Mouse (Mus musculus): ENCODE results near the gene Prpf19. TPM values are rescaled to one million over a fixed set of nuclear protein-coding genes. Genes with fewer than 3 reads are reported as not detected.
A peak's percentile ranks its signal among the peaks of the same experiment; 100 is the strongest.

Gene Prpf19
- total RNA-seq, 2 experiments from 2014 or later, result 114 to 236 TPM

DNA sequence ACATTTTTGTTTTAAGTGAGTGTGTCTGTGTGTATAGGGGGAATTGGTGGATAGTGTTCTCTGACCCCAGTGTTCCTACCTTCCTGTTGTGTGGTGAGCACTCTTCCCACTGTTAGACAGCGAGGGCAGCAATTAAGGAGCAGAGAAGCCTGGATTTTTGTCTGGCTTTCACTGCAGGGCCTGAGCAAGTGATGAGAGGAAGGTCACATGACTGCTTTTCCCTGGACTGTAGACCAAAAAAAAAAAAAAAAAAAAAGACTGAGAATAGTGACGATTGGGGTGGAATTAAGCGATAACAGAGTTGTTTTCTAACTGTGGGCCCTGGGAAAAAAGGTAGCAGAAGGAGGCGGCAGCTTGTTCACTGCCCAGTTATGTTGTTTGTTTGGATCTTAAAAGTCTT is 31.6 kb downstream of the Prpf19 start:
- no peak for ATAC-seq (replicated peaks; ENCODE audit: poor library complexity, severe bottlenecking)

DNA sequence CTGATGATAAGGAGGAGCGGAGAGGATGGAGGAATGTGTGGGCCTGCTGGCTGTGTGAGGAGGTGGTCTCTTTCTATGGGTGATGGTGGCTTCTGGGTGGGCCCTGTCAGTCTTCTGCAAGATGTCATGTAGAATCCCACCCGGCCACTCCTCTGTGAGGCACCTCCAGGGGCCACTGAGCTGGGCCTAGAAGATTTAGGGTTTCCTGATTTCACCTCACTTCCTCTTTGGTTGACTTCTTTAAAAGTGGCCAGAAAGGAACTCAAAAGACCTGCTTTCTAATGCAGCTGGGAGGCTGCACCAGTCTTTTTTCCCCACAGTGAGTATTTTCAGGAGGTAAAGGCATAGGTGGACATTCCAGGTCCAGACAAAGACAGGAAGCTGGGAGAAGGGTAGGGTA is 35.6 kb downstream of the Prpf19 start:
- ATAC-seq (replicated peaks; ENCODE audit: poor library complexity, severe bottlenecking), result peak; percentile 62

DNA sequence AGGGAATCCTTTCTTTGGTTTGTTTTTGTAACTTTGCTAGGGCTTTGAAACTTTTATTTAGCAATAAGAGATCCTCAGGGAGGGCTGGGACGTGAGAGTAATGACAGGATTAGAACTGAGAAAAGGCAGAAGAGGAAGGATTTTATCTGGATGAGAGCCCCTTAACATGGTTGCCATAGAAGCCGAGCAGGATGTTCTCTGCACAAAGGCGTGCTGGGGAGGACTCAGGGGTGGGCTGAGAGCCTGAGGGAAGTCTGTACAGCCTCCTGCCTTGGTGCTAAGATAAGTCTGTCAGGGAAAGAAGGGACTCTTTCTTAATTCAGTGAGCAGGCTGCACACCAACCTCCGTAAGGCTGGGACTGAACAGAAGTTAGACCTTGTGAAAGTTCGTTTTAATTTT is 40.0 kb downstream of the Prpf19 start:
- no peak for ATAC-seq (replicated peaks; ENCODE audit: poor library complexity, severe bottlenecking)

DNA sequence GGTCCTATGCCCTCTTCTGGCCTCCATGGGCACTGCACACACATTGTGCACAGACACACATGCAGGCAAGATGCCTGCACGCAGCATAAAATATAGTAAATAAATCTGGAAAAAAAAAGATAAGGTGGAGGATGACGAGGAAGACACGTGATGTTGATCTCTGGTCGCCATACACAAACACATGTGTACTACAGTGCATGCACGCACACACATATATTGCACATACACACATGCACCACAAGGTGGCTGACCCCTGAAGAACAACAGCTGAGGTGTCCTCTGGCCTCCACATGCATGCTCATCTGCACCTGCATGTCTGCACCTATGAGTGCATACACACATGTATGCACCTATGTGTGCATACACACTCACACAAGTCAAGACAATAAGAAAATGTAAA is 41.0 kb downstream of the Prpf19 start:
- no peak for ATAC-seq (replicated peaks; ENCODE audit: poor library complexity, severe bottlenecking)

DNA sequence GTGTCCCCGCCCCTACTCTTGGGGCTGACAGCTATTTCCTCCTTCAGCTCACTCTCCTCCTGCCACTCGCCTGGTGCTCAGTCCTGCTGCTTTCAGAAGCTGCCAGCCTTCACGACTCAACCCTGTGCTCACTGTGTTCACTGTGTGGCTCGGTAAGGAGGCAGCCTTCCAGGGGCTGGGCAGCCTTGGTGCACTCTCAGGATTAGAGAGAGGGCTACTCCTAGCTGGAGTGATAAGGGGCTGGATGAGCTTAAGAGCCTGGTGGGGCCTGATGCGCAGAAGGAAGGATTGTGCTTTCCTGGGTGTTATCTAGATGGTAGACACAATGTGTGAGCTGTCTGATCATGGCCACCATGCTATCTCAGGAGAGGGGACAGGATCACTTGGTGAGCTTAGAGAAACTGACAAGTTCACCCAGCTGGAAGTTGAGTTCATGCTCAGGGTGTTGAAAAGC is 42.1 kb downstream of the Prpf19 start, which contains the start of gene Ptgdr2:
Gene Ptgdr2 (plus strand): TSS at position 51 of the 454 bp plus-strand sequence.
- ATAC-seq (replicated peaks; ENCODE audit: poor library complexity, severe bottlenecking), result no peak

DNA sequence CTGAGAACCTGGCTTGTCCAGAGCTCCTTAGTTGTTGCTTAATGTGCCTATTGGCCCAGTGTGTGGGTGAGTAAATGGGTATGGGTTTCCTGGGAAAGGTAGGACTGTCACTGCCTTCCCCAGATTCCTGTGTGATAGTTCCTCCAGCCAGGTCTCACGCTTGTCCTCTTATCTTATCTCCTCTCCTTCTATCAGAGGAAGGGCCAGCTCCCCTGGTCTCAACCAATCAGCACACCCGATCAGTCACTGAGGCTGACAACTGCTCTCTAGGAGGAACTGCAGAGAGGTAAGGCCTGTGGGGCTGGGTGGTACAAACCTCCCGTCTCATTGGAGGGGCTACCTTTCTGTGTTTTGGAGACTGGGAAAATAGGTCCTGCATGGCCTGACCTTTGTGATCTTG is 43.7 kb downstream of the Prpf19 start:
- ATAC-seq (replicated peaks; ENCODE audit: poor library complexity, severe bottlenecking), result no peak

DNA sequence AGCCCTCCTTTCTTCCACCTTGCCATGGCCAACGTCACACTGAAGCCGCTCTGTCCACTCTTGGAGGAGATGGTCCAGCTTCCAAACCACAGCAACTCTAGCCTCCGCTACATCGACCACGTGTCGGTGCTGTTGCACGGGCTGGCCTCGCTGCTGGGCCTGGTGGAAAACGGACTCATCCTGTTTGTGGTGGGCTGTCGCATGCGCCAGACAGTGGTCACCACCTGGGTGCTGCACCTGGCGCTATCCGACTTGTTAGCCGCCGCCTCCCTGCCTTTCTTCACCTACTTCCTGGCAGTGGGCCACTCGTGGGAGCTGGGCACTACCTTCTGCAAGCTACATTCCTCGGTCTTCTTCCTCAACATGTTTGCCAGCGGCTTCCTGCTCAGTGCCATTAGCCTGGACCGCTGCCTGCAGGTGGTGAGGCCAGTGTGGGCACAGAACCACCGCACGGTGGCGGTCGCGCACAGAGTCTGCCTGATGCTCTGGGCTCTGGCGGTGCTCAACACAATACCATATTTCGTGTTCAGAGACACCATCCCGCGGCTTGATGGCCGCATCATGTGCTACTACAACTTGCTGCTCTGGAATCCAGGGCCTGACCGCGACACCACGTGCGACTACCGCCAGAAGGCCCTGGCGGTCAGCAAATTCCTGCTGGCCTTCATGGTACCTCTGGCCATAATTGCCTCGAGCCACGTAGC is 45.2 kb downstream of the Prpf19 start:
- peak; percentile 69 for ATAC-seq (replicated peaks; ENCODE audit: poor library complexity, severe bottlenecking)

DNA sequence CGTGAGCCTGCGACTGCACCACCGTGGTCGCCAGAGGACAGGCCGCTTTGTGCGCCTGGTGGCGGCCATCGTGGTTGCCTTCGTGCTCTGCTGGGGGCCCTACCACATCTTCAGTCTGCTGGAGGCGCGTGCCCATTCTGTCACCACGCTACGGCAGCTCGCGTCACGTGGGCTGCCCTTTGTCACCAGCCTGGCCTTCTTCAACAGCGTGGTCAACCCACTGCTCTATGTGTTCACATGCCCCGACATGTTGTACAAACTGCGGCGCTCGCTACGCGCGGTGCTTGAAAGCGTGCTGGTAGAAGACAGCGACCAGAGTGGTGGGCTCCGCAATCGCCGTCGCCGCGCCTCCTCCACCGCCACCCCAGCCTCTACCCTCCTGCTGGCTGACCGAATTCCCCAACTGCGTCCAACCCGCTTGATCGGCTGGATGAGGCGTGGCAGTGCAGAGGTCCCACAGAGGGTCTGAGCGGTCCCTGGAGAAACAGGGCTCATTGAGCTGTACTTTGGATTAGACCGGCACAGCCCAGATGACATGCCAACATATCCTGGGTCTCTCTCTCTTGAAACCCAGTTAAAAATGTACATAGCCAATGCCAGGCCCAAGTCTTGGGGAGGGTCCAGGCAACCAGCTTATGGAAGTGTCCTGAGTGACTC is 45.9 kb downstream of the Prpf19 start:
- ATAC-seq (replicated peaks; ENCODE audit: poor library complexity, severe bottlenecking), result peak; percentile 5; the same call in 1 of the 2 replicates

DNA sequence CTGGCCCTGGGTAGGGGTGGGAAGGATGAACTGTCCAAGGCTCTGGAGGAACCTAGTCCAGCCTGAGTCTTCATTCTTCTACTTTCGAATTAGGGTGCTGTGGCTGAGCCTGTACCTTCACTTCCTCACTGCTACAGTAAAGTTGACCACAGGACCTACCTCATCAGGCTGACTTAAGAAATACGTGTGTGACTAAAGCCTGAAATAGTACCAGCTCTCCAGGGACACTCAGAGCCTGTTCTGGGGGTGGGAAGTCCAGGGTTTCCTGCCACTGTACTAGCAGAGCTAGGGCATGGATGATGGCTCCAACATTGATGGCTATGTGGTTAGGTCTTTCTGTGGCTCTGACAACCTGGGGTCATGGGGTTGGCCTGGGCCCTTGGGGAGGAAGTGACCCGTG is 48.9 kb downstream of the Prpf19 start:
- peak; percentile 61 for ATAC-seq (replicated peaks; ENCODE audit: poor library complexity, severe bottlenecking)

DNA sequence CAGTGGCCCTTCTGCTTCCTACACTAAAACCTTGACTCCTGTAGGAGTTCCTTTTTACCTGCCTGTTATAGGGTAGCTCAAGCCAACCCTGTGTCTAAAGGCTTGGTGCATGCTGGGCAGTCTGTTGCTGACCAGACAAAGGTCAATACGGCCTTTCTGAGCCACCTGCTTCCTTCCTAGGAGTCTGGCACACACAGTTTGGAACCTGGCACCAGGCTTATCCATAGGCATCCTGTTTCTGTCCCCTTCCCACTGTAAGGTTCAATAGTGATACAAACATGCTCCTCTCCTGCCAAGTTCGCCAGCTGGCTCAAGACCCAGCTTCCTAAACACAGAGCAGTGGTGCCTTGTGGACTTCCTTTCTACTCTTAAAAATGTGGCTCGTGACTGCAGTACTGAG is 51.5 kb downstream of the Prpf19 start:
- no peak for ATAC-seq (replicated peaks; ENCODE audit: poor library complexity, severe bottlenecking)

DNA sequence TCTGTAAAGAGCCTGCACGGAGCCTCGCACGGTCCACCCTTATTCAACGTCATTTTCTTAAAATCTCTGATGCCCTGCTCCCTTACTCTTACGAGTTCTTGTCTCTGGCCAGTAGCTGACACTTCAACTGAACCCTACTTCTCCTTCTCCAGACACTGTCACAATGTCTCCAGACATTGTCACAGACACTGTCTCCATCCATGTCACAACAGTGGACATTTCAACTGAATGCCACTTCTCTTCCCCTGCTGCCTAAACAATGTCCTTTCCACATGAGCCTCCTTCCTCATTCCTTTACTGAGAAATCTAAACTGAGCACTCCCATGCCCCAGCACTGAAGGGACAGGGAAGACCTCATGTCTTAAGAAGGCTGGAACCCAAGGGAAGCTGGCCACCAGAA is 52.2 kb downstream of the Prpf19 start:
- peak; percentile 53 for ATAC-seq (replicated peaks; ENCODE audit: poor library complexity, severe bottlenecking)

DNA sequence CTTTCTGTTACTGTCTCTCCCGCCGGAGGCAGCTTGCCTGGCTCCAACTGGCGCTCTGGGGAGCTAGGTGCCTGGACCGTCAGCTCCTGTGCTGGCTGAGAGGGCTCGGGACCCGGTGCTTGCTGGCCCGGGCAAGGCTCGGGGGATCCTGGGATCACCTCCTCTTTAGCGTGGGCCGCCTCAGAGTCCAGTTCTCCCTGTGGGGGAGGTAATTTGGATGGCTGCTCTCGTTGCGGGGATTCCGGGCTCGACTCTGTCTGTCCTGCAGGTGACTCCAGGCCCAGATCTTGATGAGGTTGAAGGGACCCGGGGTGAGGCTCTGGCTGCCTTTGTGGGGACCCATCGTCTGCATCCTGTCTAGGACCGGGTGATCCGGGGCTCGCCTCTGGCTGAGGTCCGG is 53.4 kb downstream of the Prpf19 start:
- peak; percentile 0; the same call in 1 of the 2 replicates for ATAC-seq (replicated peaks; ENCODE audit: poor library complexity, severe bottlenecking)

DNA sequence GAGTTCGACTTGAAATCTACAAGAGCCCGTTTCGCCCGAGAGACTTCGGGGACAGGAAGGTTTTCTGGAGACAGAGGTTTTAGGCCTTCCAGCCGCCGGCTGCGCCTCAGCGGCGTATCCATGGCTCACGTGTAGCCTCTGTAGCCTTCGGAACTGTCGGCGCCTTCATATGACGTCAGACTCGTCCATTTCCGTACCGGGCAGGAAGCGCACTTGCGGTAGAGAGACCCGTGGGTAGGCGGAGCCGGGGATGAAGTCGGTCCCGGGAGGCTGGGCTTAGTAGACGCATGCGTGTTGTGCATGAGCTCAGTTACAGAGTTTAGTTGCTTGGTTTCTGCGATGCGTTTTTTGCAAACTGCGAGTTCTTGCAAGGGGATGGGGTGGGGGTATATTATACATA is 54.1 kb downstream of the Prpf19 start, which contains the start of gene Ccdc86:
Gene Ccdc86 (minus strand): TSS at position 155 of the 400 bp plus-strand sequence.
- peak; percentile 88 for ATAC-seq (replicated peaks; ENCODE audit: poor library complexity, severe bottlenecking)

DNA sequence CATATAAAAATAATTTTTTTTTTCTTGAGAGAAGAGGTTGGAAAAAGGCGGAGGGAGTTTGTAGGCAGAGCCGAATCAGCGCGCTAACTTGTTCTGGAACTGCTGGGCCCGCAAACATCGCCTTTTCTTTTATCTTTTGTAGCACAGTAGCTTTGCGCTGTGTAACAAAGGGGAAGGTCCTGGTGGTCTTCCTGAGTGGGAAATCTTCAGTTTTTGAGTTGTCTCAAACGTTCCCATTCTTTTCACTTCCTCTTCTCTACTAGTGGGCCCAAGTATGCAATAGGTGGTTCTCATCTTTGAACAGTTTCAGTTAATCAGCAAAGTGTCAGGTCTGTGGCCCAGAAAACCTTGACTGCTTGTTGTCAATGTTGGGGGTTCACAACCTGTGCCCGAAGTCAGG is 54.5 kb downstream of the Prpf19 start:
- peak; percentile 26; the same call in 1 of the 2 replicates for ATAC-seq (replicated peaks; ENCODE audit: poor library complexity, severe bottlenecking)

DNA sequence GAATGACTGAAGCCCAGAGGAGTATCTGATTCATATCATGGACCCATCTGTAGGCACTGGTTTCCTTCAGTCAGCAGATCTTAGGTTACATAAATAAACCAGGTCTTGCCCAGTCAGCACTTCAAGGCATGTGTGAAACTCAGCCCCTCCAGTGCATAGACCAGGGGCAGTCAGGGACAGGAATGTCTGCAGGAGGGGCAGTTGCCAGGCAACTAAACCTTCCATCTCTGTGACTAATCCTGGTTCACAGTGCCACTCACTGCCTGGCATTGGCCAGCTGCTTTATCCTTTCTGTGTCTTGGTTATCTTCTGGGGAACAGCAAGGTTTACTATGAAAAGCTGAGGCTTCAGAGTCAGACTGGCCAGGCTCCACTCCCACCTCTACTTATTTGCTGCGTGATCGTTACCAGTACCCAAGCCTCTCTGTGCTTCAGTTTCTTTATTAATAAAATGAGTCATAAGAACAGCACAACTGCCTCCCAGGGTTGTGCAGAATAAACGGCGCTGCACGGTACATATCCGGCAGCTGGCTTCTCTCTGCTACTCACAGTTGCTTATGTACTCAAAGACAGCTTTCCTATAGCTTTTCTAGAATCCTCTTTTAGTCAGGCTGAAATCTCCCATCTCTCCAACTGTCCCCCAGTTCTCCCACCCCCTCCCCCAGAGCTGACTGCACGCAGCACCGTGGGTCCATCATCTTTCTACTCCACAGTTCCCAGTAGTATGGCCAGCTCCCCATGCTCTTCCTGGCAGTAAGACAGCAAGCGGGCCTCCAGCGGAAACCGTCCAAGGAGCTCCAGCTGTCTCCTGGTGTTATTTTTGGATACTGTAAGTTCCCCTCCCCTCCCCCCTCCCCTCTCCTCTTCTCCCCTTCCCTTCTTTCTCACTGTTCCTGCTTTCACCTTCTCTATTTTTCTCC is 57.2 kb downstream of the Prpf19 start:
- no peak for ATAC-seq (replicated peaks; ENCODE audit: poor library complexity, severe bottlenecking)

Other genes with a start within 250 kb of the Prpf19 start
- gene Pga5, start 217.2 kb upstream of the Prpf19 start, total RNA-seq (2014; fragmentation: Nextera tagmentation), result not detected in 2 replicates
- not detected in 2 replicates for gene Pga5, start 217.2 kb upstream of the Prpf19 start, total RNA-seq (2017)
- 21.1 and 23.8 TPM in 2 replicates for gene Vps37c, start 206.5 kb upstream of the Prpf19 start, total RNA-seq (2014; fragmentation: Nextera tagmentation)
- 15.3 and 20.0 TPM in 2 replicates for gene Vps37c, start 206.5 kb upstream of the Prpf19 start, total RNA-seq (2017)
- not detected in 2 replicates for gene Cd5, start 156.2 kb upstream of the Prpf19 start, total RNA-seq (2014; fragmentation: Nextera tagmentation)
- gene Cd5, start 156.2 kb upstream of the Prpf19 start, total RNA-seq (2017), result not detected in 2 replicates
- gene Cd6, start 65.2 kb upstream of the Prpf19 start, total RNA-seq (2014; fragmentation: Nextera tagmentation), result 0.28 and 3.8 TPM in 2 replicates
- gene Cd6, start 65.2 kb upstream of the Prpf19 start, total RNA-seq (2017), result 0.21 and 0.26 TPM in 2 replicates
- gene Slc15a3, start 55.5 kb upstream of the Prpf19 start, total RNA-seq (2014; fragmentation: Nextera tagmentation), result 0.99 and 1.0 TPM in 2 replicates
- 0.22 and 0.88 TPM in 2 replicates for gene Slc15a3, start 55.5 kb upstream of the Prpf19 start, total RNA-seq (2017)
- 0.53 TPM in 1 of 2 replicates, not detected in the other for gene Tmem132a, start 25.3 kb upstream of the Prpf19 start, total RNA-seq (2014; fragmentation: Nextera tagmentation)
- 0.17 and 0.41 TPM in 2 replicates for gene Tmem132a, start 25.3 kb upstream of the Prpf19 start, total RNA-seq (2017)
- 25.2 and 25.3 TPM in 2 replicates for gene Tmem109, start 13.2 kb upstream of the Prpf19 start, total RNA-seq (2014; fragmentation: Nextera tagmentation)
- 7.8 and 11.6 TPM in 2 replicates for gene Tmem109, start 13.2 kb upstream of the Prpf19 start, total RNA-seq (2017)
- not detected in 2 replicates for gene Zp1, start 25.4 kb downstream of the Prpf19 start, total RNA-seq (2014; fragmentation: Nextera tagmentation)
- not detected in 2 replicates for gene Zp1, start 25.4 kb downstream of the Prpf19 start, total RNA-seq (2017)
- not detected in 2 replicates for gene Ptgdr2, start 41.9 kb downstream of the Prpf19 start, total RNA-seq (2014; fragmentation: Nextera tagmentation)
- gene Ptgdr2, start 41.9 kb downstream of the Prpf19 start, total RNA-seq (2017), result not detected in 2 replicates
- gene Ccdc86, start 54.0 kb downstream of the Prpf19 start, total RNA-seq (2014; fragmentation: Nextera tagmentation), result 19.0 and 23.1 TPM in 2 replicates
- 15.2 and 20.1 TPM in 2 replicates for gene Ccdc86, start 54.0 kb downstream of the Prpf19 start, total RNA-seq (2017)
- gene Ms4a10, start 79.4 kb downstream of the Prpf19 start, total RNA-seq (2014; fragmentation: Nextera tagmentation), result not detected in 2 replicates
- not detected in 2 replicates for gene Ms4a10, start 79.4 kb downstream of the Prpf19 start, total RNA-seq (2017)
- gene Ms4a15, start 98.0 kb downstream of the Prpf19 start, total RNA-seq (2014; fragmentation: Nextera tagmentation), result not detected in 2 replicates
- not detected in 2 replicates for gene Ms4a15, start 98.0 kb downstream of the Prpf19 start, total RNA-seq (2017)
- not detected in 2 replicates for gene Ms4a18, start 122.8 kb downstream of the Prpf19 start, total RNA-seq (2014; fragmentation: Nextera tagmentation)
- gene Ms4a18, start 122.8 kb downstream of the Prpf19 start, total RNA-seq (2017), result not detected in 2 replicates
- gene Ms4a8a, start 185.9 kb downstream of the Prpf19 start, total RNA-seq (2014; fragmentation: Nextera tagmentation), result not detected in 2 replicates
- gene Ms4a8a, start 185.9 kb downstream of the Prpf19 start, total RNA-seq (2017), result not detected in 2 replicates
- gene 1700017D01Rik, start 235.6 kb downstream of the Prpf19 start, total RNA-seq (2014; fragmentation: Nextera tagmentation), result not detected in 2 replicates
- gene 1700017D01Rik, start 235.6 kb downstream of the Prpf19 start, total RNA-seq (2017), result not detected in 2 replicates

Measured in granulocyte monocyte progenitor cell, adult 5-6 weeks (primary cell).